Mouse (Mus musculus) hindbrain, embryonic 12.5 days (tissue): Measurements from ENCODE around the gene Chrd. TPM values are rescaled to one million over a fixed set of nuclear protein-coding genes. Genes with fewer than 3 reads are reported as not detected.

ENCODE experiments used
- polyA plus RNA-seq: library from polyadenylated mRNA; unstranded; fragments of >200 nt; fragmentation: Nextera tagmentation; extraction: Ambion mirVana; gene quantifications from 2 replicates; pipeline ENCODE4 v1.2.1, GENCODE M21; 2016

Chrd gene
- polyA plus RNA-seq, 1 experiment from 2014 or later, result 6.0 TPM

Other genes with a start within 250 kb of the Chrd start
- gene Eif2b5, start 234.3 kb upstream of the Chrd start, polyA plus RNA-seq, result 118 and 127 TPM in 2 replicates
- 51.6 and 60.5 TPM in 2 replicates for gene Dvl3, start 216.1 kb upstream of the Chrd start, polyA plus RNA-seq
- 901 and 915 TPM in 2 replicates for gene Ap2m1, start 197.6 kb upstream of the Chrd start, polyA plus RNA-seq
- gene Abcf3, start 184.6 kb upstream of the Chrd start, polyA plus RNA-seq, result 72.7 and 76.2 TPM in 2 replicates
- gene Vwa5b2, start 143.7 kb upstream of the Chrd start, polyA plus RNA-seq, result 8.8 and 11.0 TPM in 2 replicates
- 16.6 and 20.1 TPM in 2 replicates for gene Eef1akmt4, start 121.5 kb upstream of the Chrd start, polyA plus RNA-seq
- gene Gm49333, start 121.5 kb upstream of the Chrd start, polyA plus RNA-seq, result 0.20 TPM in 1 of 2 replicates, not detected in the other
- gene Alg3, start 121.4 kb upstream of the Chrd start, polyA plus RNA-seq, result 40.0 and 42.6 TPM in 2 replicates
- 9.1 TPM in 2 replicates for gene Camk2n2, start 111.8 kb upstream of the Chrd start, polyA plus RNA-seq
- 7.7 and 10.2 TPM in 2 replicates for gene Ece2, start 103.3 kb upstream of the Chrd start, polyA plus RNA-seq
- 397 and 411 TPM in 2 replicates for gene Psmd2, start 81.5 kb upstream of the Chrd start, polyA plus RNA-seq
- 197 and 200 TPM in 2 replicates for gene Eif4g1, start 64.8 kb upstream of the Chrd start, polyA plus RNA-seq
- gene Fam131a, start 39.9 kb upstream of the Chrd start, polyA plus RNA-seq, result 19.4 and 19.8 TPM in 2 replicates
- 68.6 and 80.7 TPM in 2 replicates for gene Polr2h, start 15.5 kb upstream of the Chrd start, polyA plus RNA-seq
- gene Clcn2, start 15.4 kb upstream of the Chrd start, polyA plus RNA-seq, result 40.0 and 40.5 TPM in 2 replicates
- gene Thpo, start 1.4 kb downstream of the Chrd start, polyA plus RNA-seq, result 0.96 and 0.98 TPM in 2 replicates